Mouse (Mus musculus) liver, embryonic 11.5 days (tissue): ENCODE measurements at regions not wholly inside any gene's neighbourhood (a gene's known extent, or its start where the extent isn't known, plus 50 kb on each side); places are given as distances from the start of the nearest gene placed in this dataset.

Experiments
- ATAC-seq: fragments of 200-750 bp; cut with Nextera tagmentation; replicated peaks from 2 replicates; pipeline ENCODE4 v1.8.0; 2017; ENCODE audit warnings: moderate number of reproducible peaks, mild to moderate bottlenecking, moderate TSS enrichment, moderate library complexity; ENCODE audit not compliant: low FRiP score
- DNase-seq: peaks from one replicate; pipeline ENCODE4 v3.0.0-alpha.2; 2017; ENCODE audit warnings: low spot score
- H3K27ac ChIP-seq: fragments of 300-500 bp; sonication (generic); 2 replicates; pipeline ENCODE4 v1.5.1; 2014; ENCODE audit warnings: mild to moderate bottlenecking, low read depth, low read length, control low read depth
- H3K27me3 ChIP-seq: fragments of 300-500 bp; sonication (generic); replicated peaks from 2 replicates; pipeline ENCODE4 v1.6.1; 2014; ENCODE audit warnings: low read length, mixed read lengths; ENCODE audit not compliant: control insufficient read depth, insufficient read depth
- H3K36me3 ChIP-seq: fragments of 300-500 bp; sonication (generic); 2 replicates; pipeline ENCODE4 v1.6.1; 2014; ENCODE audit warnings: mild to moderate bottlenecking, low read length, moderate library complexity, mixed read lengths; ENCODE audit not compliant: control insufficient read depth, insufficient read depth
- H3K4me1 ChIP-seq: fragments of 300-500 bp; sonication (generic); replicated peaks from 2 replicates; pipeline ENCODE4 v1.6.1; 2014; ENCODE audit warnings: low read length, mixed read lengths; ENCODE audit not compliant: control insufficient read depth, insufficient read depth
- H3K4me2 ChIP-seq: fragments of 300-500 bp; sonication (generic); 2 replicates; pipeline ENCODE4 v1.6.1; 2014; ENCODE audit warnings: mild to moderate bottlenecking, control low read depth, moderate library complexity
- H3K4me3 ChIP-seq: fragments of 300-500 bp; sonication (generic); 2 replicates; pipeline ENCODE4 v1.5.1; 2014; ENCODE audit warnings: low read depth, low read length, control low read depth
- H3K9ac ChIP-seq: fragments of 300-500 bp; sonication (generic); 2 replicates; pipeline ENCODE4 v1.6.1; 2014; ENCODE audit warnings: low read depth, low read length, control low read depth
- H3K9me3 ChIP-seq: fragments of 300-500 bp; sonication (generic); 2 replicates; pipeline ENCODE4 v1.6.1; 2016; ENCODE audit warnings: low read length, inconsistent platforms, mixed read lengths; ENCODE audit not compliant: control insufficient read depth
- WGBS: fragments of 180-500 bp; shearing (Covaris S2); extraction: QIAGEN DNeasy Blood & Tissue Kit; methylation state at CpG from one replicate; pipeline ENCODE4 v1.1.7; 2014; 5-methylcytosine and 5-hydroxymethylcytosine counted together

DNA sequence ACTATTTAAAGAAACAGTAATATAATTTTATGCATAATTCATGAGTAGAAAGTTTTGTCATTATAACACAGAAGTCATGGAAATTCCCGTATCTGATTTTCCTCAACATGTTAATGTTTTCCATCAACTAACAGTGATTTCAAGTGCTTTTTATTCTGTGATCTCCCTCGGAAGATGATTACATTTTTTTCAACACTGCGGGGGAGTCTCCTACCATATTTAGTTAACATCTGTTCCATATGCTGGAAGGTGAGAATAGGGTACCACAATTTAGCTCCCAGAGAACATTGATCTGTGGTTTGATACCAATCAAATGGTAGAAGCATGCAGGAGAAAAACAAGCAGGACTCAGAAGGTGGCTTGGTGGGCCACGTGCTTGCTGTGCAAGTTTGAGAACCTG is 321.1 kb upstream of the Pmfbp1 start:
- Histone ChIP-seq H3K4me3 (no peak overlapping the region), H3K4me1 (no peaks in the 10 kb centered on the region), H3K4me2 (no peak overlapping the region), H3K9me3 (no peaks in the 10 kb centered on the region), H3K27me3 (no peaks in the 10 kb centered on the region), H3K36me3 (no peaks in the 10 kb centered on the region), H3K9ac (no peak overlapping the region), H3K27ac (no peak overlapping the region)
- DNase-seq: no peak
- 81% methylated on average over 4 of the region's 4 CpGs for WGBS
- no peak for ATAC-seq

DNA sequence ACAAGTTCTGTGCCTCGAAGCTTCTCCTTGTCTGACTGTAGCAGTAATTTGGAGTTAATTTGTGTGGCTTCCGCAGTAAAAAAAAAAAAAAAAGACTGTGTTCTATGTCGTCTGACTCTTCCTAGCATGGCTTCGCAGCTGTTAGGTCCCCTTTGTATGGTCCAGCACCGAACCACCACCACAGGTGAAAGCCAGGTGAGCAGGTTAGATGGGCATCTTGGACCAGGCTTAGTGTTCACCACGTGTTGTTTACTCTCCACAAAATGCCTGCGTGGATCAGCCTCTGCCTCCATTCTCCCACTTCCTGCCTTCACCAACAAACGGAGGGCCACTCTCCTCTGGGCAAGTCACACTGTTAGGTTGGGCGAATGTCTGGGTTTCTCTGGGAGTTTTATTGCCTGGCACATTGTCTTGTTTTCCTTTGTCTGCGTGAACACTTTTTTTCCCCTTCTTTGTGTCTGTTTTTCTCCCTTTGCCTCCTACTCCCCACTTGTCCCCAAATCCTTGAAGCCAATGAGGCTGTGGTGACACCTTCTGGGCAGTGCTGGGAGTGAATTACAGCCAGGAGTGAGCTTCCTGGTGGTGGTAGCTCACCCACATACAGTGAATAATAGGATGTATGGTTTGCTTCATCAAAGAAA is 308.1 kb upstream of the Pmfbp1 start:
- Histone ChIP-seq H3K4me2 (peak overlapping the region; percentile 48), H3K9ac (no peak overlapping the region), H3K4me3 (no peak overlapping the region), H3K4me1 (no peaks in the 10 kb centered on the region), H3K36me3 (no peaks in the 10 kb centered on the region), H3K27ac (no peak overlapping the region), H3K9me3 (no peaks in the 10 kb centered on the region), H3K27me3 (no peaks in the 10 kb centered on the region)
- no peak for ATAC-seq
- WGBS: 44% methylated on average over 10 of the region's 10 CpGs
- DNase-seq: peak; percentile 38

DNA sequence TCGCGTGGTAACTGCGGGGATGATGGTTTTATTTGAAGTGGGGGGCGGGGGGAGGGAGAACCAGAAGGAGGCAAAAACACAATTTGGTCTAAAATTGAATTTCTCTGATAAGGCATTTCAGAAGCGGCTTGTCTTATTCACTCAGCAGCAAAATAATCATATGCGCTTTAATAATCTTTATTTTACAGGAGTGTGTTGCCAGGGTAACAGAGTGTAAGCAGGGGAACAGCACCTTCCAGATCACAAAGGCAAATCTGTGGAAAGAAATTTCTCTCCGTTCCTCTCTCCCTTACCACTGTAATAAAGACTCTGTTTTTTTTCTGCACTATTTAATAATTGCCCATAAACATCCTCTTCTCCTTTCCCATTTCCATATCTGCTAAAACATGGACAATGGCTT is 306.2 kb upstream of the Pmfbp1 start:
- H3K4me3 ChIP-seq: no peak overlapping the region
- ATAC-seq (no peak), DNase-seq (no peak)
- no peaks in the 10 kb centered on the region for H3K27me3 ChIP-seq
- H3K9me3 ChIP-seq: no peaks in the 10 kb centered on the region
- no peak overlapping the region for H3K27ac ChIP-seq
- no peaks in the 10 kb centered on the region for H3K4me1 ChIP-seq
- WGBS: 79% methylated on average over 7 of the region's 7 CpGs
- no peak overlapping the region for H3K4me2 ChIP-seq
- no peaks in the 10 kb centered on the region for H3K36me3 ChIP-seq
- no peak overlapping the region for H3K9ac ChIP-seq

DNA sequence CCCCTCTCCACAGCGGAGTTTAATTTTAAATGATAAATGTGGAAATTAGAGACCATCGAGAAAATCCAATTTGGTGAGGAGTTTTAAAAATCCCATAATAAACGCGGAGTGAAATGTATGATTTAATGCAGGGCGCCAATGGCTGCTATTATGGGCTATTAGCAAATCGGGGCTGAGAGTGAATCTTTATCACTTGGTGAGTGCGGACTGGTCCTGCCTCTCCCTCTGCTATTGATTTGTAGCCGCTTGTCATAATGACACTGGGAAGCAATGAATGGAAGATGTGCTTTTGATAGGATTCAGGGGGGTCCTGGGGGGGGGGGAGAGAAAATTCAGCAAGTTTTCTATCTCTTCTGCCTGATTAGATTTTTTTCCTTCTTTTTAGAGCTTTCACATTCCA is 279.6 kb upstream of the Pmfbp1 start:
- H3K4me2 ChIP-seq: no peak overlapping the region
- ATAC-seq (no peak), DNase-seq (no peak)
- WGBS: 82% methylated on average over 8 of the region's 8 CpGs
- H3K27ac ChIP-seq: no peak overlapping the region
- no peaks in the 10 kb centered on the region for H3K27me3 ChIP-seq
- no peak overlapping the region for H3K4me3 ChIP-seq
- no peaks in the 10 kb centered on the region for H3K9me3 ChIP-seq
- H3K9ac ChIP-seq: no peak overlapping the region
- no peaks in the 10 kb centered on the region for H3K4me1 ChIP-seq
- no peaks in the 10 kb centered on the region for H3K36me3 ChIP-seq

DNA sequence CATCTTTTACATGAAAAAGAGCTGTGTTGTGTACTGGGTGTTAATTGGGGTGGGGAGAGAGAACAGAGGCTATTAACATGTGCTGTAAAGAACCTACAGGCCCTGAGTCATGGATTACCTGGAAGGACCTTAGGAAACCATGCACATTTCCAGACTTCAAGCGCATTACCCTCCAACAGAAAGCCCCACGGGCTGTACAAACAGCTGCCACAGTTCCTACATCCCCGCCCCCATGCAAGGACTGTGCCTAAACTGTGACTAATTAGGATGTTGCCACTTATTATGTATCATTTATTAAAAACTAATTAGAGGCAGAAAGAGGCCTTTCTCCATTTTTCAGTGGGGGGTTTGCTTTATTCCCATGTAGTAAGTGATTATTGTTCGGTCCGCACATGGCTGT is 277.5 kb upstream of the Pmfbp1 start:
- WGBS: 90% methylated on average over 5 of the region's 5 CpGs
- Histone ChIP-seq H3K4me1 (no peaks in the 10 kb centered on the region), H3K9ac (no peak overlapping the region), H3K4me3 (no peak overlapping the region), H3K27me3 (no peaks in the 10 kb centered on the region), H3K9me3 (no peaks in the 10 kb centered on the region), H3K36me3 (no peaks in the 10 kb centered on the region), H3K4me2 (no peak overlapping the region), H3K27ac (no peak overlapping the region)
- DNase-seq: no peak
- no peak for ATAC-seq

DNA sequence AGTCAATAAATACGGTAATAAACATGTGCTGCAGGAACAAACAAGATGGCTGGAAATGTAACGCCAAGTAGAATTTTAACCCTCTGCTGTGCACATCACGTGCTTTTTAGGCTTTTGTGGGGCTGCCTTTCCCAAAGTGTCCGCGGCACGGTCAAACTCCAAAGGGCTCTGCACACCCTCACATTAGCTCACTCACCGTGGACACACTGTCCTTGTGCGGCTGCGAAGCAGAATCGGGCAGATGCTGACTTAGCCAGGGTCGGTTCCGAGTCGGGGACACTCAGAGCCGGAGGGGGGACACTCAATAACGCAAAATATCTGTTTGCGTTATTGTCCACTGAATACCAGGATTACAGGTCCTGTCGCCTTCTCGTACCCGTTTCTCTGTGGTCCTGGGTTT is 276.5 kb upstream of the Pmfbp1 start:
- no peak overlapping the region for H3K27ac ChIP-seq
- DNase-seq (no peak), ATAC-seq (no peak)
- H3K4me2 ChIP-seq: no peak overlapping the region
- H3K4me3 ChIP-seq: no peak overlapping the region
- no peaks in the 10 kb centered on the region for H3K9me3 ChIP-seq
- WGBS: 91% methylated on average over 19 of the region's 19 CpGs
- no peaks in the 10 kb centered on the region for H3K27me3 ChIP-seq
- H3K36me3 ChIP-seq: no peaks in the 10 kb centered on the region
- H3K4me1 ChIP-seq: no peaks in the 10 kb centered on the region
- H3K9ac ChIP-seq: no peak overlapping the region

DNA sequence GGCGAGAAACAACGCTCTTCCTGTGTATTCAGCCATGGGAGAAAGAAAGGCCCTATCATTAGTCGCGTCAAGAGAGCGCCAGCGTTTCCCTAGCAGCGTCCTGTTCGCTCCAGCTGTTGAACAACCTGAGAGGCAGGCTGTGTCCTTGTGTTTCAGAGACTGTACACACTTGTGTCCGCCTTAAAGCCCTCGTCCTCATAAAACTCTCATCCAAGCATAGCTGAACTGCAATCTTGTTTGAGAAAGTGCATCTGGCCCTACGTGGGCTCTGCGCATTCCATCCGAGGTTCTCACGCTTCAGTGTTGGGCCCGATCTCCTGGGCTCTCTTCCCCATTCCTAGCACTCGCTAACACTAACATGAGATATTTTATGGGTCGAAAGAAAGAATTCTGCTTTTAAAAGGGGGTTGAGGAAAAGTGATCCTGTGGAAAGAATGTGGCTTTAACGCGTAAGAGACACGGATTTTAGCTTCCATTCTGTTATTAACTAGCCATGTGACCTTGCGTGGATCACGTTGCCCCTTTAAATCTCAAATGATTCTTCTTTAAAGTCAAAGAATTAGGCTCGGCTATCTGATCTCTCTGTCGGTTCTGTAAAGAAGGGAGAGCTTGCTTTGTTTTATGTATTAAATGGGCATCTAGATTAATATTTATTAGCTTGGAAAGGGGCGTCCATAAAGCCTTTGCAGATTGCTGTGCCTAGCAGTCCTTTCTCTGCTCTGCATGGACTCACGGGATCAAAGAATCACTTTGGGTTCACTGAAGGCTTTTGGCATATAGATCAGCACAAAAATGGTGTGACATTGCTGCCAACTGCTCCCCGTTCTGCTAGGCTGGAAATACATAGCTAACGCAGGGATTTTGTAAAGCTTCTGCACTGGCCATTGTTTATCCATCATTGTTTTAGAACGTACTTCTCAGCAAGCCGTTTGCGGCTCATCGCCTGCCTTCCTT is 261.3 kb upstream of the Pmfbp1 start:
- no peak for ATAC-seq
- H3K4me1 ChIP-seq: no peaks in the 10 kb centered on the region
- DNase-seq: no peak
- no peak overlapping the region for H3K4me2 ChIP-seq
- H3K4me3 ChIP-seq: no peak overlapping the region
- H3K9me3 ChIP-seq: no peaks in the 10 kb centered on the region
- H3K27me3 ChIP-seq: no peaks in the 10 kb centered on the region
- WGBS: 84% methylated on average over 32 of the region's 32 CpGs
- H3K27ac ChIP-seq: no peak overlapping the region
- no peak overlapping the region for H3K9ac ChIP-seq
- H3K36me3 ChIP-seq: no peaks in the 10 kb centered on the region

DNA sequence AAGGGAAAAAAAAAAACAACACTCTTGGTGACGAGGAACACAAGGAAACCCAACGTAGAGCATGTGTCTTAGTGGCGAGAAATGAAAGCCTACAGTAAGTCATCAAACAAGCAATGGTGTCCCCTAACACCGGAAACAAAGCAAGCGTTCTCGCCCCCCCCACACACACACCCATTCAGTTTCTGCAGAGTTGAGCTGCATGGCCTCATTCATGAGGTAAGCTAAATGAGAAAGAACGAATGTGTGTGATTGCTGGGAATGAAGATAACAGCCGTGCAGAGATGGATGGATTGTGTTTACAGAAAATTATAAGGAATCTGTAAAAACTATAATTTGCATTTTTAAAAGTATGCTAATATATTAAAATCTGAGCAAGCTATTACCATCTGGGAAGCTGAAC is 248.3 kb upstream of the Pmfbp1 start:
- Histone ChIP-seq H3K36me3 (no peaks in the 10 kb centered on the region), H3K27ac (no peak overlapping the region), H3K9me3 (no peaks in the 10 kb centered on the region), H3K4me2 (no peak overlapping the region), H3K4me1 (no peaks in the 10 kb centered on the region), H3K27me3 (no peaks in the 10 kb centered on the region), H3K9ac (no peak overlapping the region), H3K4me3 (no peak overlapping the region)
- ATAC-seq (no peak), DNase-seq (no peak)
- 79% methylated on average over 8 of the region's 8 CpGs for WGBS

DNA sequence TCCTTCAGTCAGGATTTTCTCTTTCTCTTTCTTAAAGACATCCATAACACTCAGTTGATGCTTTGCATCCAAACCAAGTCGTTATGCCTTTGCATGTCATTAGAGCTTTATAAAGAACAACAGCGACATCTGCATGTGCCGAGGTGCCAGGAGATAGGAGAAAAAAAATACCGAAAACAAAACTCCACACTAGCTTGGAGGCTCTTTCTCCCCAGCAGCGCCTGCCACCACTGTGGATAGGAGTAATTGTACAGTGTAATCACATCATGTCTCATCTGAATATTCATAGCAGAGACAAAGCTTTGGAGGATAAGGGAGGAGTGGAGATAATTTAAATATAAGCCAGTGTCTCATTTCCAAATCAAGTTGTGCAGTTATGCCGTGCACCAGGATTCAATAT is 246.0 kb upstream of the Pmfbp1 start:
- Histone ChIP-seq H3K9me3 (no peaks in the 10 kb centered on the region), H3K27me3 (no peaks in the 10 kb centered on the region), H3K36me3 (no peaks in the 10 kb centered on the region), H3K27ac (no peak overlapping the region), H3K9ac (no peak overlapping the region), H3K4me1 (no peaks in the 10 kb centered on the region), H3K4me2 (no peak overlapping the region), H3K4me3 (no peak overlapping the region)
- DNase-seq (no peak), ATAC-seq (no peak)
- WGBS: 84% methylated on average over 6 of the region's 6 CpGs
